ENCODE assay signal across 16 mouse cellular contexts in the genomic region with DNA sequence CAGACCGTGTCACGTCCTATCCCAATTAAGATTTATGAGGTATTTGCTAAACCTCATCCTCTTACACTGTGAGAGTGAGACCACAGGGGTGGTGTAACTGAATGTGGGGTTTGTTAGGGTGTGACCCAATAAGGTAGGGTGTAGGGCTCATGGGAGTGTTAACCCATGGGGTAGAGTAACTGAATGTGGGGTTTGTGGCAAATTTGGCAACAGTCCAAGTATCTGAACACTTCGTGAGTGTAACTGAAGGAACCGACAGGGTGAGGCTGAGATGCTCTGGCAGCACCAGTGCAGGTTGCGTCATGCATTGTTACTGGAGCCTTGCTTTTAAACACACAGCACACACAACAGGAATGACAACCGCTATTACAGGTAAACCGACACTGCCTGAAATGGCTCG.
"Had no signal": no experiment of that assay in that cellular context is flagged by ENCODE, and none has a peak within 500 bp of the region (broad histone marks: within the 10 kb centered on the region; RNA-seq: fewer than 3 reads in every experiment).

No protein-coding gene starts in this region.

- H3K36me3 ChIP-seq: limb, embryonic 12.5 days; liver, embryonic 15.5 days; midbrain, embryonic 12.5 days had no signal

- H3K9me3 ChIP-seq: limb, embryonic 12.5 days; liver, embryonic 15.5 days; midbrain, embryonic 12.5 days had no signal

- H3K4me3 ChIP-seq: limb, embryonic 12.5 days; liver, embryonic 15.5 days; midbrain, embryonic 12.5 days had no signal

- ATAC-seq: intestine, embryonic 16.5 days; lung, postnatal 0 days had no signal

- H3K27ac ChIP-seq: kidney, postnatal 0 days; limb, embryonic 12.5 days; liver, embryonic 15.5 days; midbrain, embryonic 12.5 days had no signal

- DNase-seq: kidney, adult 8-10 months; kidney, postnatal 36 days; layer of hippocampus, adult 9-11 months; layer of hippocampus, postnatal 36 days; lung, adult 2 months; lung, postnatal 36 days; right cerebral cortex, postnatal 4 days; spleen, adult 18-20 months; thymus, adult 18-20 months; thymus, postnatal 14 days had no signal

- H3K27me3 ChIP-seq: limb, embryonic 12.5 days; liver, embryonic 15.5 days; midbrain, embryonic 12.5 days had no signal

- H3K4me1 ChIP-seq: limb, embryonic 12.5 days; liver, embryonic 15.5 days; midbrain, embryonic 12.5 days had no signal

- H3K4me2 ChIP-seq: limb, embryonic 12.5 days; liver, embryonic 15.5 days; midbrain, embryonic 12.5 days had no signal

- H3K9ac ChIP-seq: limb, embryonic 12.5 days; liver, embryonic 15.5 days; midbrain, embryonic 12.5 days had no signal
